Mouse (Mus musculus) layer of hippocampus, postnatal 10 days (tissue): Measurements from ENCODE around the gene Saa4. TPM values are rescaled to one million over a fixed set of nuclear protein-coding genes. Genes with fewer than 3 reads are reported as not detected.
A peak's percentile ranks its signal among the peaks of the same experiment; 100 is the strongest.
"Not testable (repeated sequence)": the region's sequence is repeated elsewhere in the genome, so short reads cannot be mapped to it uniquely, and the experiment has no call there.

Experiments used
- DNase-seq, 2 experiments: peaks; one replicate each; pipeline ENCODE4 v3.0.0; 2021; ENCODE audit warnings: low spot score in 2 of 2
- long read RNA-seq: library from polyadenylated mRNA; stranded (forward); transcript quantifications from one replicate; pipeline ENCODE4 v2.0.0, GENCODE M21; 2023
- total RNA-seq, 2 experiments: library from RNA; stranded (reverse); gene quantifications; 2 replicates each; pipeline ENCODE4 v1.2.3; 2021

The Saa4 gene
- total RNA-seq, result not detected
- long read RNA-seq, result 0 reads

- no peak for DNase-seq
Observed at GRCm38 (mm10) chr7:46732458-46732857, at the start of gene Saa4. Saa4 (minus strand) TSS chr7:46732603.

GRCm38 (mm10) chr7:46770706-46771105, 38.3 kb upstream of the Saa4 start:
- peak; percentile 38 to 58 for DNase-seq

- no peak for DNase-seq
Observed at GRCm38 (mm10) chr7:46768451-46768850, 36.0 kb upstream of the Saa4 start.

GRCm38 (mm10) chr7:46767371-46767770, 35.0 kb upstream of the Saa4 start:
- DNase-seq, result no peak

- DNase-seq, result no peak
Observed at GRCm38 (mm10) chr7:46764672-46765071, 32.3 kb upstream of the Saa4 start.

- no peak for DNase-seq
Observed at GRCm38 (mm10) chr7:46762601-46763000, 30.2 kb upstream of the Saa4 start.

- no peak for DNase-seq
Observed at GRCm38 (mm10) chr7:46761049-46761795, 28.8 kb upstream of the Saa4 start.

GRCm38 (mm10) chr7:46751490-46751889, 19.1 kb upstream of the Saa4 start, which contains the start of gene Saa2:
Saa2 (plus strand) TSS chr7:46751790.
- DNase-seq, result no peak

- no peak for DNase-seq
Observed at GRCm38 (mm10) chr7:46748459-46748858, 16.1 kb upstream of the Saa4 start.

- no peak for DNase-seq
Observed at GRCm38 (mm10) chr7:46746381-46746780, 14.0 kb upstream of the Saa4 start.

GRCm38 (mm10) chr7:46745816-46746215, 13.4 kb upstream of the Saa4 start:
- no peak for DNase-seq

GRCm38 (mm10) chr7:46742880-46743279, 10.5 kb upstream of the Saa4 start, which contains the start of gene Saa1:
Saa1 (minus strand) TSS chr7:46742980.
- not testable (repeated sequence) for DNase-seq

GRCm38 (mm10) chr7:46740041-46740440, 7.6 kb upstream of the Saa4 start:
- not testable (repeated sequence) for DNase-seq

- DNase-seq, result no peak
Observed at GRCm38 (mm10) chr7:46738561-46739460, 6.4 kb upstream of the Saa4 start.

GRCm38 (mm10) chr7:46734983-46735382, 2.6 kb upstream of the Saa4 start:
- no peak for DNase-seq

- no peak for DNase-seq
Observed at GRCm38 (mm10) chr7:46727584-46727983, 4.8 kb downstream of the Saa4 start.

- peak in 1 of 2 experiments; percentile 8 for DNase-seq
Observed at GRCm38 (mm10) chr7:46724396-46724795, 8.0 kb downstream of the Saa4 start.

GRCm38 (mm10) chr7:46723849-46724248, 8.6 kb downstream of the Saa4 start:
- no peak for DNase-seq

- no peak for DNase-seq
Observed at GRCm38 (mm10) chr7:46723354-46723753, 9.0 kb downstream of the Saa4 start.

GRCm38 (mm10) chr7:46720460-46720859, 11.9 kb downstream of the Saa4 start:
- no peak for DNase-seq

GRCm38 (mm10) chr7:46719526-46719925, 12.9 kb downstream of the Saa4 start:
- no peak for DNase-seq
